8 mouse cellular contexts compared by ENCODE assay signal in genomic region chr11:6768599-6769436, GRCm38 (mm10).
DNase-seq lines count a peak whose midpoint lies in the region; ATAC-seq and TF ChIP-seq lines count a peak whose summit lies in the region.

No protein-coding gene starts in this region.

- 52% methylated on average over 22 of the region's 22 CpGs for WGBS in forebrain, embryonic 10.5 days

- peaks cover 31% of the 10 kb centered on the region for H3K4me1 ChIP-seq in E14TG2a.4 (replicated peaks; ENCODE audit: low read depth, low read length)
- H3K4me1 ChIP-seq in forebrain, embryonic 10.5 days, result no peaks in the 10 kb centered on the region

- no peaks in the 10 kb centered on the region for H3K36me3 ChIP-seq in E14TG2a.4 (ENCODE audit: insufficient read depth, low read length)
- no peaks in the 10 kb centered on the region for H3K36me3 ChIP-seq in forebrain, embryonic 10.5 days (replicated peaks)

- intact Hi-C loops in heart, postnatal 10 days (cut with DNase I), result loop anchor here (1.0 to 5.0 kb wide), 2 partner anchors 92 to 114 kb away; no protein-coding TSS in a partner anchor

- peaks cover 8% of the 10 kb centered on the region; the same call in 1 of the 2 replicates for H3K27me3 ChIP-seq in E14TG2a.4 (ENCODE audit: insufficient read depth, low read length)
- H3K27me3 ChIP-seq in forebrain, embryonic 10.5 days (ENCODE audit: poor library complexity, severe bottlenecking), result no peaks in the 10 kb centered on the region

- H3K27ac ChIP-seq in forebrain, embryonic 10.5 days, result no peak overlapping the region

- peaks cover 24% of the 10 kb centered on the region for H3K9me3 ChIP-seq in E14TG2a.4 (ENCODE audit: low read length)
- no peaks in the 10 kb centered on the region for H3K9me3 ChIP-seq in forebrain, embryonic 10.5 days

- no peak overlapping the region for H3K4me3 ChIP-seq in E14TG2a.4 (replicated peaks; ENCODE audit: low read length)
- H3K4me3 ChIP-seq in forebrain, embryonic 10.5 days, result no peak overlapping the region

- ATAC-seq in neutrophil, adult 5-6 weeks (ENCODE audit: extremely low read depth, insufficient number of reproducible peaks, low FRiP score, poor library complexity, severe bottlenecking), result peak; percentile 34; the same call in 1 of the 2 replicates

- peak; percentile 98 for TF ChIP-seq CTCF in E14TG2a.4 (conservative IDR thresholded peaks at IDR 0.05; ENCODE audit: low read length)

- DNase-seq in c-Kit-negative CD71-positive TER-119-positive erythroid progenitor cells, embryonic 14.5 days (ENCODE audit: low read depth, low spot score), result peak; percentile 12
- peak; percentile 79 for DNase-seq in forebrain, embryonic 10.5 days (ENCODE audit: extremely low spot score, low spot score)
- peak; percentile 70 to 82 for DNase-seq in heart, postnatal 10 days
- peak; percentile 80 for DNase-seq in kidney, postnatal 14 days
- peak; percentile 34 to 44 for DNase-seq in lung, adult 18-20 months
- DNase-seq in testis, postnatal 10 days (ENCODE audit: low spot score), result peak; percentile 92

Comparison
In these comparisons a context has a peak if more than half of its experiments do, and no peak if none do; other contexts are left out.
1. DNase-seq: peak in every context shown above with its lines; median percentile 92 in testis, postnatal 10 days; 80 in kidney, postnatal 14 days; 79 in forebrain, embryonic 10.5 days; 76 in heart, postnatal 10 days; 39 in lung, adult 18-20 months; 12 in c-Kit-negative CD71-positive TER-119-positive erythroid progenitor cells, embryonic 14.5 days.